Mouse (Mus musculus) liver, embryonic 11.5 days (tissue): ENCODE results near the gene Snrnp35. TPM values are rescaled to one million over a fixed set of nuclear protein-coding genes. Genes with fewer than 3 reads are reported as not detected.

Experiments used
- ATAC-seq: fragments of 200-750 bp; cut with Nextera tagmentation; replicated peaks from 2 replicates; pipeline ENCODE4 v1.8.0; 2017; ENCODE audit warnings: moderate number of reproducible peaks, mild to moderate bottlenecking, moderate TSS enrichment, moderate library complexity; ENCODE audit not compliant: low FRiP score
- DNase-seq: peaks from one replicate; pipeline ENCODE4 v3.0.0-alpha.2; 2017; ENCODE audit warnings: low spot score
- H3K27ac ChIP-seq: fragments of 300-500 bp; sonication (generic); 2 replicates; pipeline ENCODE4 v1.5.1; 2014; ENCODE audit warnings: mild to moderate bottlenecking, low read depth, low read length, control low read depth
- H3K27me3 ChIP-seq: fragments of 300-500 bp; sonication (generic); replicated peaks from 2 replicates; pipeline ENCODE4 v1.6.1; 2014; ENCODE audit warnings: low read length, mixed read lengths; ENCODE audit not compliant: control insufficient read depth, insufficient read depth
- H3K36me3 ChIP-seq: fragments of 300-500 bp; sonication (generic); 2 replicates; pipeline ENCODE4 v1.6.1; 2014; ENCODE audit warnings: mild to moderate bottlenecking, low read length, moderate library complexity, mixed read lengths; ENCODE audit not compliant: control insufficient read depth, insufficient read depth
- H3K4me1 ChIP-seq: fragments of 300-500 bp; sonication (generic); replicated peaks from 2 replicates; pipeline ENCODE4 v1.6.1; 2014; ENCODE audit warnings: low read length, mixed read lengths; ENCODE audit not compliant: control insufficient read depth, insufficient read depth
- H3K4me2 ChIP-seq: fragments of 300-500 bp; sonication (generic); 2 replicates; pipeline ENCODE4 v1.6.1; 2014; ENCODE audit warnings: mild to moderate bottlenecking, control low read depth, moderate library complexity
- H3K4me3 ChIP-seq: fragments of 300-500 bp; sonication (generic); 2 replicates; pipeline ENCODE4 v1.5.1; 2014; ENCODE audit warnings: low read depth, low read length, control low read depth
- H3K9ac ChIP-seq: fragments of 300-500 bp; sonication (generic); 2 replicates; pipeline ENCODE4 v1.6.1; 2014; ENCODE audit warnings: low read depth, low read length, control low read depth
- H3K9me3 ChIP-seq: fragments of 300-500 bp; sonication (generic); 2 replicates; pipeline ENCODE4 v1.6.1; 2016; ENCODE audit warnings: low read length, inconsistent platforms, mixed read lengths; ENCODE audit not compliant: control insufficient read depth
- WGBS: fragments of 180-500 bp; shearing (Covaris S2); extraction: QIAGEN DNeasy Blood & Tissue Kit; methylation state at CpG from one replicate; pipeline ENCODE4 v1.1.7; 2014; 5-methylcytosine and 5-hydroxymethylcytosine counted together
- polyA plus RNA-seq: library from polyadenylated mRNA; unstranded; fragments of >200 nt; fragmentation: Nextera tagmentation; extraction: Ambion mirVana; gene quantifications from 2 replicates; pipeline ENCODE4 v1.2.1, GENCODE M21; 2014

Gene Snrnp35
- polyA plus RNA-seq, 1 experiment from 2014 or later, result 14.0 TPM

DNA sequence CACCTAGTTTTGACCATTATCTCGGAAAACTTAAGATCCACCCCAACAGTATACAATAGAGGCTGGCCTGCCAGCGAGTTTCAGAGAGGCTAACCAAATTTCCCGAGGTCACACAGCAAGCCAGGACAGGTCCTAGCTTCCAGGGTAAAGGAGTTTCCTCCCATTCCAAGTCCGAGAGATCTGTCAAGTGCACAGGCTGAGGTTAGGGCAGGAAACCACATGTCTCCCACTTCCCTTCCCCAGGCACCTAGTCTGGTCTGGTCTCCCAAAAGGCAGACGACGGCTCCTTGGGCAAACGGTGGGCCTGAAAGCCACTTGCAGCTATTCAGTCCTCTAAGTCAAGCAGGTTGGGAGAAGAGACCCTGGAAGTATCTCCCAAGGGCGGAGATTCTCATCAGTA, 46.8 kb downstream of the Snrnp35 start:
- Histone ChIP-seq H3K4me1 (peaks cover 32% of the 10 kb centered on the region), H3K4me3 (peak overlapping the region; percentile 78), H3K27ac (no peak overlapping the region; the same call in 1 of the 2 replicates), H3K36me3 (no peaks in the 10 kb centered on the region), H3K4me2 (peak overlapping the region; percentile 94), H3K27me3 (peaks cover 29% of the 10 kb centered on the region), H3K9ac (0 out of 2 replicates have a peak overlapping the region, but pooled peaks have one; percentile 8), H3K9me3 (no peaks in the 10 kb centered on the region)
- DNase-seq (no peak), ATAC-seq (no peak)
- WGBS, result 35% methylated on average over 8 of the region's 8 CpGs

DNA sequence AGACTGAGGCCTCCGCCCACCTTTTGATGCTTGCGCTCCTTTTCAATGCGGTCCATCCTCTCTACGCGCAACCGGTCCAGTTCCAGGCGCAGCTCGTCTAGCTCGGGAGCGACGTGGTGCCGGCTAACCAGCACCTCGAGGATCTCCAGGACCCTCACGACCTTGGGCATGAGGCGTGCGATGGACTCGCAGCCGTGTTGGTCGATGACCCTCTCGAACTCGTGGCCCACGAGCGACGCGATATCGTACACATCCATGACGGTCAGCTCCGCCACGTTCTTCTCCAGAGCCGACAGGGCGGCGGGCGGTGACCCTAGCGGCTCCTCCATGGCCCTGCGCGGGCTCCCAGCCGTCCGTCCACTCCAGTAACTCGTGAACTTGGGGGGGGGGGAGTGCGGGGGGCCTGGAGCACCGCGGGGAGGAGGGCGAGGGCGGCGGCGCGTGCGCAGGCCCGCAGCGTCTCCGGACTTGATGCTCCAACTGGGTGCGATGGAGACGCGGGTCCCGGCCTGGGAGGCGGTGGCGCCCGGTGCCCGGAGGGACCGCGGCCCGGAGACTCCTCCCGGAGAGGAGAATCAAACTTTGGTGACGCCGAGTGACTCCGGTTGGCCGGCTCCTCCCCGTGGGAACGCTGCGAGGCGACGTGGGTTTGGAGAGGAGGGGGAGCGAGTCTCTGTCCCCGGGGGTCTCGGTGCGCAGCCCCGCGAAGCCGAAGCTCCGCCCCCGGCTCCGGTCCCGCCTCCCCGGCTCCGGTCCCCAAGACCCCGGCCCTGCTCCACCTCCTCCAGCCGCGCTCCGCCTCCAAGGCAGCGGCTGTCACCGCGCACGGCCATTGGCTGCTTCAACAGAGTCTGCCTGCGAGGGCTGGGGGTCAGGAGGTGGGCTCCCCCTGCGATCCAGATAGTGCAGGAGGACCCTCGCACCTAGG, 48.0 kb downstream of the Snrnp35 start, which contains the start of gene Rilpl1:
TSS of gene Rilpl1 (minus strand) at position 737 of the 928 bp plus-strand sequence.
- ATAC-seq, result peak; percentile 66
- Histone ChIP-seq H3K9me3 (no peaks in the 10 kb centered on the region), H3K4me2 (peak within 1 kb of the TSS; percentile 94), H3K27ac (peak within 1 kb of the TSS; percentile 70), H3K36me3 (no peaks in the 10 kb centered on the region), H3K9ac (peak within 1 kb of the TSS; percentile 71), H3K4me3 (peak within 1 kb of the TSS; percentile 78), H3K27me3 (peaks cover 29% of the 10 kb centered on the region), H3K4me1 (peaks cover 38% of the 10 kb centered on the region)
- peak; percentile 75 for DNase-seq
- WGBS, result 1% methylated on average over 93 of the region's 96 CpGs

DNA sequence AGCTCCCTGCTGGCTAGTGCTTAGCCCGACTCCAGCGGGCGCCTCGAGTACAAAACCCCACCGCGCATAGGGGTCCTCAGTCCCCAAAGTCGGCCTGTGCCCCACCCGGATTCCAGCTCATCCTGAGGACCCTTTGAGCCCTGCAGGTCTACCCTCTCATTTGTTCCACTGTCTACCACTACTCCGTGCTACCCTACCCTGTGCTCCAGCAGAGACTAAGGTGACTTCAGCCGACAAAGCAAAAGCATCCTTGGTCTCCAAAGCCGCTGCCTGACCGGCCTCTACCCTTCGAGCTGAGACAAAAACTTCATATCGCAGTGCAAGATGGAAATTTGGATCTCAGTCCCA, 48.6 kb downstream of the Snrnp35 start:
- WGBS, result 15% methylated on average over 14 of the region's 14 CpGs
- H3K27ac ChIP-seq, result peak overlapping the region; percentile 70
- peak overlapping the region; percentile 94 for H3K4me2 ChIP-seq
- H3K4me1 ChIP-seq, result peaks cover 38% of the 10 kb centered on the region
- H3K36me3 ChIP-seq, result no peaks in the 10 kb centered on the region
- peaks cover 29% of the 10 kb centered on the region for H3K27me3 ChIP-seq
- H3K9ac ChIP-seq, result peak overlapping the region; percentile 71
- peak overlapping the region; percentile 78 for H3K4me3 ChIP-seq
- no peaks in the 10 kb centered on the region for H3K9me3 ChIP-seq
- ATAC-seq (peak; percentile 19; the same call in 1 of the 2 replicates), DNase-seq (no peak)

DNA sequence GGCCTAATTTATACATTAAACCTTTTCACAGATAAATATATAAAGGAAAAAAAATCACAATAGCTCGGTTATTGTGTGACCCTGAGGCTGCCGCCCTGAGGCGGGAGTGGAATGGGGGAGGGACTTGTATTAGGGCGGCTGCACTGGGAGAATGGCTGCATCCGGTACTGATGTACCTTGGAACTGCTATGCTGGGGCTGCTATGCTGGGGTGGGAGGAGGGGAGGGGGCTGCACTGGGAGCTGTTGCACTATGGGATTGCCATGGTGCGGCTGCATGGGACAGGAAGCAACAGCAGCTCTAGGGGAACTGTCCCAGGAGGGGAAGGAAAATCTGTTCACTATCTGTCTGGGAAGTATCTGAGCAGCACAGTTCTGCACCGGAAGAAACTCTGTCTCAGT, 49.5 kb downstream of the Snrnp35 start:
- Histone ChIP-seq H3K36me3 (no peaks in the 10 kb centered on the region), H3K4me3 (no peak overlapping the region), H3K27ac (peak overlapping the region; percentile 60), H3K9me3 (no peaks in the 10 kb centered on the region), H3K9ac (no peak overlapping the region), H3K27me3 (peaks cover 29% of the 10 kb centered on the region), H3K4me2 (peak overlapping the region; percentile 19; the same call in 1 of the 2 replicates), H3K4me1 (peaks cover 42% of the 10 kb centered on the region)
- 22% methylated on average over 7 of the region's 7 CpGs for WGBS
- peak; percentile 35 for ATAC-seq
- DNase-seq, result peak; percentile 41

DNA sequence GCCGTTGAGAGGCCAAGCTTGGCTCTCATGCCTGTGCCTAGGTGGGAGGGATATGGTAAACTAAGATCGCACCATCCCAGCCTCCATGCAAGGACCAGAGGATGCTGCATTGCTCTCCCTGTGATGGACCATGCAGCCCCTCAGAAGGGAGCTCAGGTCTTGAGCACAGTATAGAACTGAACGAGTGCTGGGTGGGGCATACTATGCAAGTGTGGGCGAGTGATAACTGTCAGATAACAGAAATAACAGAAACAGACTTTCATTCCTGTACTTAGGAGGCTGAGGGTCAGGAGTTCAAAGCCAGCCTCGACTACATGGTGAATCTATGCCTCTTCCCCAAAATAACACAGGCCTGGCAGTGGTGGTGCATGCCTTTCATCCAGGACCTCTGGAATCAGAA, 52.1 kb downstream of the Snrnp35 start:
- Histone ChIP-seq H3K9me3 (no peaks in the 10 kb centered on the region), H3K4me2 (no peak overlapping the region), H3K27ac (no peak overlapping the region), H3K9ac (no peak overlapping the region), H3K27me3 (peaks cover 21% of the 10 kb centered on the region), H3K4me3 (no peak overlapping the region), H3K4me1 (peaks cover 25% of the 10 kb centered on the region), H3K36me3 (no peaks in the 10 kb centered on the region)
- ATAC-seq (0 out of 2 replicates have a peak, but pooled peaks have one; percentile 33), DNase-seq (no peak)
- WGBS, result 47% methylated on average over 5 of the region's 5 CpGs

DNA sequence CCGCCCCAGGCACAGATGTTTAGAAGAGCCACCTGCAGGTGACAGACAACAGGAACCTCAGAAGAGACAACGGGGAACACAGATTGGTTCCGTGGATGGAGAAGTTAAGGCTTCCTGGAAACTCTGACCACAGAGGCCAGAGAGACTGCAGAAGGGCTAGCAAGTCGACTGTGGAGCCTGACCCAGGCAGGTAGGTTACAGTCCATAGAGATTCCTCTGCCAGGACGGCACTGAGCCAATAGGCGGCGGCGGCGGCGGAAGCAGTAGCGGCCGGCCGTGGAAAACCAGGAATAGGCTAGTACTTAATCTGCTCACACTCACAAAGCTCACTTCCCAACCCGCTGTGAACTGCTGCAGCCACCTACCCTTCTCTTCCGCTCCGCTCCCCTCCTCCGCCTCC, 53.8 kb downstream of the Snrnp35 start:
- peaks cover 18% of the 10 kb centered on the region for H3K4me1 ChIP-seq
- H3K4me2 ChIP-seq, result peak overlapping the region; percentile 60
- H3K36me3 ChIP-seq, result no peaks in the 10 kb centered on the region
- H3K4me3 ChIP-seq, result peak overlapping the region; percentile 26; the same call in 1 of the 2 replicates
- ATAC-seq (no peak), DNase-seq (peak; percentile 47)
- H3K27me3 ChIP-seq, result peaks cover 3% of the 10 kb centered on the region
- H3K27ac ChIP-seq, result no peak overlapping the region
- peak overlapping the region; percentile 38 for H3K9ac ChIP-seq
- no peaks in the 10 kb centered on the region for H3K9me3 ChIP-seq
- 5% methylated on average over 17 of the region's 17 CpGs for WGBS

DNA sequence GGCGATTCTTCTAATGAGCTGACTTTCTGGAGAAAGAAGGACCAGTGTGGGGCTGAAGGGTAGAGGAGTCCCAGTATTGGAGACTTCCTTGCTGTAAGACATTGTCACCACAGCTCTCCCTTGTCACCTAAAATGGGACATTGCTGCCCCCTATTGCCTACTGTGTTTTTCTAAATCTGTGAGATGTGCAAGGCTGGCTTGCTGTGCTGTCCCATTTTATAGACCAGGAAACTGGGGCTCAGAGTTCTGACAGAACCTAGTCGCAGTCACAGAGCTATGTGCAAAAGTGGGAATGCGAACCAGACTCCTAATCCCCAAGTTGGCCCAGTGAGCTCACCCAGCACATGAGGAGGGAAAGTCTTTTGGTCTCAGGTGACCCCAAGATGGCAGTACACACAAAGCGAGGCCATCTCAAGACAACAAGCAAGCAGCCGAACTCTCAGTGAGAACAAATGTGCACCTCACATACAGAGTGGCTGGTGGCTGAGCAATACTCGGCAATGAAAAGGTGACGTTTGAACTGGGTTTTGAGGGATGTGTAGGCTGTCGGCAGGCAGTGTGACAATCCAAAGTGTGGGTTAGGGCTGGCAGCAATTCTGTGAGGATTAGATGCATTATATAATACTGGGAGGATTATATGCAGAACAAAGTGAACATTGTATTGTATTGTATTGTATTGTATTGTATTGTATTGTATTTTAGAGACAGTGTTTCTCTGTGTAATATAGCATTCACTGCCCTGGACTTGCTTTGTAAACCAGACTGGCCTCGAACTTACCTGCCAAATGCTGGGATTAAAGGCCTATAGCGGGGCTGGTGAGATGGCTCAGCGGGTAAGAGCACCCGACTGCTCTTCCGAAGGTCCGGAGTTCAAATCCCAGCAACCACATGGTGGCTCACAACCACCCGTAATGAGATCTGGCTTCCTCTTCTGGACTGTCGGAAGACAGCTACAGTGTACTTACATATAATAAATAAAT, 56.2 kb downstream of the Snrnp35 start:
- 75% methylated on average over 15 of the region's 16 CpGs for WGBS
- peaks cover 17% of the 10 kb centered on the region for H3K4me1 ChIP-seq
- H3K27me3 ChIP-seq, result no peaks in the 10 kb centered on the region
- H3K4me3 ChIP-seq, result no peak overlapping the region
- H3K36me3 ChIP-seq, result peaks cover 11% of the 10 kb centered on the region; the same call in 1 of the 2 replicates
- DNase-seq, result no peak
- no peaks in the 10 kb centered on the region for H3K9me3 ChIP-seq
- H3K9ac ChIP-seq, result no peak overlapping the region
- no peak for ATAC-seq
- no peak overlapping the region for H3K27ac ChIP-seq
- no peak overlapping the region for H3K4me2 ChIP-seq

DNA sequence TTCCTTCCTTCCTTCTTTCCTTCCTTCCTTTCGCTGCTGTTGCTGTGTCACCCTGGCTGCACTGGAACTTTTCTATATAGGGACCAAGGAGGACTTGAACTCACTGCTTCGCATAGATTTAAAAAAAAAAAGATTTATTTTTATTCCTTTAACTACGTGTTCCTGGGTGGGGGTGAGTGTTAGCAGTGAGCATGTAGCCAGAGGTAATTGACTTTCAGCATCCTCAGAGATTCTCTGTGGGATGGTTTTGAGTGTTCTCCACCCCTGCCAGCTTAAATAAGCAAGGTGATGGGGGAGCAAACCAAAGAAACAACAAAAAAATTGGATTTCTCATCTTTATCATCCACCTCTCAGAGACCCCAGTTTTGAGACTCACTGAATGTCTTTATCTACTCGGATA, 57.0 kb downstream of the Snrnp35 start:
- Histone ChIP-seq H3K36me3 (peaks cover 18% of the 10 kb centered on the region), H3K4me2 (peak overlapping the region; percentile 65), H3K4me3 (peak overlapping the region; percentile 96), H3K9ac (peak overlapping the region; percentile 95), H3K9me3 (no peaks in the 10 kb centered on the region), H3K4me1 (peaks cover 15% of the 10 kb centered on the region), H3K27ac (peak overlapping the region; percentile 64; the same call in 1 of the 2 replicates), H3K27me3 (no peaks in the 10 kb centered on the region)
- DNase-seq (no peak), ATAC-seq (no peak)
- 71% methylated on average over 4 of the region's 4 CpGs for WGBS
